Mouse (Mus musculus): ENCODE results near the gene Bcl9.

The Bcl9 gene

DNA sequence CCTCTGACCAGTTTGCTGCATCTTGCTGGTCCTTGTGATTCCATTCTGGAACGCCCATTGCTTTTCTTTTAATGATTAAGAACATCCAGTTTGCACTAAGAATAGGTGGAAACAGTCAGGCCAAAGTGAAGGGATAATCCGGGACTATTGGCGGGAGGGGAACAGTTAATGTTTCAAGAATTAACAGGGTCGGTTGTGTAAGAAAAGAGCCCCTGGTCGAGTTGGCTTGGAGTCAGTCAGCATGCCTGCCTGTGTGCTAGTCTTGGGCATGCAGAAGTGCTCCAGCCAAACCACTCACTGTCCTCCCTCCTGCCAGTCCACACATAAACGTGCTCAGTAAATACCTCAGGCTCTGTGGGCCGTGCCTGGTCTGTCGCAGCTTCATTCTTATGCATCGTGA is 125.5 kb downstream of the Bcl9 start:
- 61% methylated on average over 9 of the region's 9 CpGs for WGBS

DNA sequence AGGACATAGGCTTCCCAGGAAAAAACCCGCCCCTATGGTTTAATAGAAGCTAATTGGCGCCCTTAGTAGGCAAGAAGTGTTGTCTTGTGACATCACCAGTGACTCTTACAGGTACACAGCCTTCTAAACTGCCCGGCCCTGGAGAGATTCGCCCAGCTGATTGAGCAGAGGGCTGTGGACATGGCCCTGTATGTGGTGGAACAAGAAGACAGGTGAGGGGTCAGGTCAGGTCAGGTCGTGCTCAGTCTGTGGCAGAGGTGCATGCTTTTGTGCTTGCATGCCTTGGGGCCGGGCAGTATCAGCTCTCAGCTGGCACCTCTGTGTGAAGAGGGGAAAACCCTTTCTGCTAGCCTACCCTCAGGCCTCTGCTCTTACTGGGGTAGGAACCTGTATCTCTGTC is 126.2 kb downstream of the Bcl9 start:
- WGBS = 94% methylated on average over 6 of the region's 6 CpGs

DNA sequence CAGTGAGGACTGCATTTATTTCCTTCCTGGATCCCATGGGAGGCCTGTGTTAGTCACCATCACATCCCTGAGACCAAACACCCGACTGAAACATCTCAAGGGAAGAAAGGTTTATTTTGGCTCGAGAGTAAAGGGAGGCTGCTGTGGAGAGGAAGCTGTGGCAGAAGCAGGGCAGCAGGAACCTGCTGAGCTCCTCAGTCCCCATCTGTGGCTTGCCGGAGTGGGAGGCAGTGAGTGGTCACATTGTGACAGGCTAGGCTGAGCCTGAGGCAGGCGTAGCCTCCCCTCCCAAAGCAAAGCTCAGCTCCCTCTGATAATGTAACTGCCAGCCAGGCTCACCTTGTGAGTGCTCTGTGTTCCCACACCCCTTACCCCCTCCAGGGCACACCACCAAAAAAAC is 130.6 kb downstream of the Bcl9 start:
- 44% methylated on average over 4 of the region's 4 CpGs for WGBS

DNA sequence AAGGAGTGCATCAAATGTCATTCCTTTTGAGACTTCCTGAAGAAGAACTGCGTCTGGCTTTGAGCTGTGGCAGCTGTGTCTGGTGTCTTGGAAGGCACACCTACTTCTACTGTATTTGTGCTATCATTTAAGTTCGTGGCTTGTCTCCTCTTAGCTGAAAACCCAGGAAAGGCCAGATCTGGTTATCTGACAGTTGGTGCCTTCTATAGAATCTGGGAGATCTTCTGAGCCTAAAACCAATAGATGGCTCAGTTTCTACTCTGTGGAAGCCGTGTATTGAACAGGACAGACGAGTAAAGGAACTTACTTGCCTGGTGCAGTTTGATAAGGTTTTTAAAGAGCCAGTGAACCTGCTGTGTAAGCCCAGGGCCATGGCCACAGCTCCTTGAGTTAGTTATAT is 133.2 kb downstream of the Bcl9 start:
- 91% methylated on average over 4 of the region's 4 CpGs for WGBS

DNA sequence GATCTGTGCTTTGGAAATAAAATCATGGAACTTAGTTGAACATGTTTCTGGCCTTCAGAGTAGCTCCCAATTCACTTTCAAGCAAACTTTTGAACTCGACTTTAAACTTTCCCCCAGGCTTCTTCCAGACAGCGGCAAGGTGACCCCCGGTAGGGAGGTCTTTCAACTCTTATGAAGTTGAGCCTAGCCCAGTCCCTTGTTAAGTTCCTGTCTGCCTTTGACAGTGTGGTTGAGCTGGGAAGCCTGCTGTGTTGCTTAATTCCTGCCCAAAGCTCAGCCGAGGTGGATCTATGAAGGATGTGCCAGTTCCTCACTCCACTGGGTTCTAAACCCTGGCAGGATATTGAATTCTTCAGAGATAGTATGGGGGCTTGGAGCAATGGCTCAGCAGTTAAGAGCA is 135.9 kb downstream of the Bcl9 start:
- WGBS = 63% methylated on average over 4 of the region's 4 CpGs

DNA sequence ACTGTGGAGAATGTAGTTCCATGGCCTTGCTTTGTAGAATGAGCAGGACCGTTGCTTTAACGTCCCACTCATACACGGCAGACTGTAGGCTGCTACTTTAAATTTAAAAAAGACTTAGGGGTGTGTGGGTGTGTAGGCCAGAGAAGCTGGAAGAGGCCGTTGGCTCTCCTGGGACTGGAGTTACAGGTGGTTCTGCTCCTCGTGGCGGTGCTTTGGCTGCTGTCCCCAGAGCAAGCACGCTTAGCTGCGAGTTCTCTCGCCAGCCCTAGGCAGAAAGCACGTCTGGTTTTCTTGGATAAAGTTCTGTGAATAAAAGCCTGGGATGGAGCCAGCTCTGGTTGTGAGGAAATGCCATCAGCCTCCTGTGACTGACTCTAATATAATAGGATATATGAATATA is 136.8 kb downstream of the Bcl9 start:
- 27% methylated on average over 10 of the region's 10 CpGs for WGBS

DNA sequence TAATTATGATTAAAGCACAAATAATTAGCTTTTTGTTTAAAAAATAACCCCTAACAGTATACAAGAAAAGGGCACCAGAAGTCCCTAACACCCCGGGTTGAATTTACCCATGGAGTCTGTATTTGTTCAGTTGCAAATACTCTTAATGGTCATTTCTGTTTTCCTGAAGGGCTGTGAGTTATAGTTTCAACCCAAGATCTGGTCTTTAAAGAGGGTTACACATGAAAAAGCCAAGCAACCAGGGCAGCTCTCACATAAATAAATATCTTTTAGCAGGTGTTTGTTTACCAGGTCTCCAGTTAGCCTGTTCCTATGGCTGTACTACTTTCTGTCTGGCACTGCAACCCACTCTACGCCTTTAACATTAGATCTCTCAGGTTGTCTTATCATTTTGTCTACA is 137.7 kb downstream of the Bcl9 start:
- 81% methylated on average over 2 of the region's 2 CpGs for WGBS

DNA sequence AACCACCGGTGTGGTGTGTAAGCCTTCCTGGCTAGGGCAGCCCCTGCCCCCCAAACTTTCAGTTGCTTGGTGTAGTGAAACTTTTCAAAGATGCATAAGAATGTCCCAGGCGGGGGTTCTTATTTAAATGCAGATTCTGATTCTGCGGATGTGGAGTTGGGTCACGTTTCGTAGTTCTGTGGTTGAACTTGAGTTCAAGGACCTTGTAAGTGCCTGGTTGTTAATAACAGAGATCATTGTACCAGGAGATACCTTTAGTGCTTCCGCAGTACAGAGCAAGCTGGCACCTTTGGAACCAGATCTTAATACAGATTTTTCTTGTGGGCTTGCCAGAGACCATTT is 138.2 kb downstream of the Bcl9 start:
- WGBS = 48% methylated on average over 6 of the region's 6 CpGs

DNA sequence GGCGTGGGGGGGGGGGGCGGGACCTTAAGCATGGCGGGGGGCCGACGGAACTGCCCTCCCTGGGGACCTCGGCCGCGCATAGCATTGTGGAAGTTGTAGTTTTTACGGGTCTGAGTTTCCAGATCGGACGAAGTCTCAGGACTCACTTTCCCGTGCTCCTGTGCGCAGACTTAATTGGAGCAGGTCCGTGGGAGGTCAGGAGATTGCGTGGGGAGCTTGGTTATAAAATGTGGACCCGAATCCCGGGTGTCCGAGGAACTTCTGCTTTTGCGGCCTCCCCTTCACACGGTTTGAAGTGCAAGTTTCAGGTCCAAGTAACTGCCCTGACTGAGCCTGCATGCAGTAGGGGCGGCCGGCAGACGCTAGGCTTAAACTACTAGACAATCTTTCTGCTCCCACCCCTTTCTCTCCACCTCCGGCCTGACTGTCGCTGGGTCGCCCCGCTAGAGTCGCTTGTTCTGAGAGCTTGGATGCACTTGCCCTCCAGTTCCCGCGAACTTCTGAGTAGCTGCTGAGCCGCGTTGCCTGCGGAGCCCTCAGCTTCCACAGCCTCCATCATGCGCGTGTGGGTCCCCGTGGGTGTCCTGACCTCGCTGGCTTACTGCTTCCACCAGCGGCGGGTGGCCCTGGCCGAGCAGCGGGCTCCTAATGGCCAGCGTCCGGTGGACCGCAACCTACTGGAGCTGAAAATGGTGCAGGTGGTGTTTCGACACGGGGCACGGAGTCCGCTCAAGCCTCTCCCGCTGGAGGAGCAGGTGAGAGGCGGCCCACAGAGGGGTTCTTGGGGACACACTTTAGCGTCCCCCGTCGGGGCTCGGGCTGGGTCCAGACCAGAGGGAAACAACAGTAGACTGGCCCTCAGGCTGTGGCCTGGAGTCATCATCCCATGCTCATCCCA is 138.9 kb downstream of the Bcl9 start, which contains the start of gene Acp6:
Gene Acp6 (plus strand): TSS at position 167 of the 898 bp plus-strand sequence.
- WGBS = 1% methylated on average over 54 of the region's 54 CpGs

DNA sequence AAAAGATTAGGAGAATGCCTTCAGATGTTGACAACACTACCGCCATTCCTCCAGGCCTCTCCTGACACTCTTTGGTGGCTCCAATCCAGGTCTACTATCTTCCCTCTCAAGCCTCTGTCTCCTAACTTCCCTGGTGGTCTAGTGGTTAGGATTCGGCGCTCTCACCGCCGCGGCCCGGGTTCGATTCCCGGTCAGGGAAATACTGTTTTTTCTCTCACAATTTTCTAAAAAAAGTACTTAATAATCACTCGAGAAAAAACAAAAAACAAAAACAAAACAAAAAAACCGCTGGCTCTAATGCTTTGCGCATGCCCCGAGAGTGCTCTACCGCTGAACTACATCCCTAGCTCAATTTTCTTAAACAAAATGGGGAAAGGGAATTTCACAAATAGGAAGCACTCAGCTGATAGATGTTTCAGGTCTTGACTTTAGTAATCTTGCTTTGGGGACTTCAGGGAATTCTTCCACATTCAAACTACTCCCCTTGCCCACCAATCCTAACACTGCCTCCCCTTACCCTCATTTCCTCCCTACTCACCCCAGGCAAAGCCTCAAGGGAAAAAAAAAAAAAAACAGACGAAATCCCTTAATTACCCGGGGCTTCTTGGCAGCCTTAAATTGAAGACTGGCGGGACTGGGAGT is 139.6 kb downstream of the Bcl9 start:
- 2% methylated on average over 17 of the region's 17 CpGs for WGBS

DNA sequence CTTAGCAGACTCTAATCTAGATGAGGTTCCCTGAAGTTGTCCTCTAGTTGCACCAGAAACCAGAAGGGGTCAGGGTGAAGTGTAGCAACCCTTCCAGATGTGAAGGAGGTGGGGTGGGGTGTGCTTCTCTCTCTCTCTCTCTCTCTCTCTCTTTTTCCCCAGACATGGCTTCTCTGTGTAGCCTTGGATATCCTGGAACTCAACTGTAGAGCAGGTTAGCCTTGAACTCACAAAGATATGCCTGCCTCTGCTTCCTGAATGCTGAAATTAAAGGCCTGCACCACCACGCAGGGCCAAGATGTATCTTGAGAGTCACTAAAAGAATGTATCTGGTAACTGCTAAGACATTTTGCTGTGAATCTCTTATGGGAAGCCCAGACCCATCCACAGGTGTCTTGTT is 140.4 kb downstream of the Bcl9 start:
- 85% methylated on average over 1 of the region's 1 CpGs for WGBS

DNA sequence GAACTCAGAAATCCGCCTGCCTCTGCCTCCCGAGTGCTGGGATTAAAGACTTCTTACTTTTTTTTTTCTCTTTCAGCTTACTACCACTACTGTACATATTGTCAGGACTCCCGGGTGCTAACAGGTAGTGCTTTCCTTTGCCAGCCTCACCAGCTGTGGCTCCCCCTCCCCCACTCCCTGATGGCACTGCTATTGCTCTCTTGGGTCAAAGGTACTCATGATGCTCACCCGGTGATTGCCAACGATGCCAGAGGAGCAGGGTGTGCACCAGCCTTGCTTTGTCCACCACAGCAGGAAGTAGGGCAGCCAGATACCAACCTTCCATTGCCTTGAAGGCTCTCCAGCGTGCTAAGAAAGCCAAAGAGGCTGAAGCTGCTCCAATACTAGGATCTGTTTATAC is 141.3 kb downstream of the Bcl9 start:
- 96% methylated on average over 6 of the region's 6 CpGs for WGBS

Measured in cerebral cortex, adult 2 months (tissue).